Mouse (Mus musculus) kidney, postnatal 0 days (tissue): ENCODE data around the gene Cd86. TPM values are rescaled to one million over a fixed set of nuclear protein-coding genes. Genes with fewer than 3 reads are reported as not detected.

ENCODE experiments used
- ATAC-seq: fragments of 200-750 bp; cut with Nextera tagmentation; replicated peaks from 2 replicates; pipeline ENCODE4 v1.8.0; 2017; ENCODE audit warnings: low read depth, moderate number of reproducible peaks, moderate TSS enrichment, moderate library complexity; ENCODE audit not compliant: low FRiP score
- DNase-seq: peaks from one replicate; pipeline ENCODE4 v3.0.0-alpha.2; 2016; ENCODE audit warnings: low spot score
- H3K27ac ChIP-seq: fragments of 300-500 bp; sonication (generic); 2 replicates; pipeline ENCODE4 v1.5.1; 2014; ENCODE audit warnings: mild to moderate bottlenecking
- H3K27me3 ChIP-seq: fragments of 300-500 bp; sonication (generic); 2 replicates; pipeline ENCODE4 v1.6.1; 2014; ENCODE audit warnings: low read length, mixed read lengths; ENCODE audit not compliant: insufficient read depth
- H3K36me3 ChIP-seq: fragments of 300-500 bp; sonication (generic); 2 replicates; pipeline ENCODE4 v1.6.1; 2014; ENCODE audit warnings: low read length, mixed read lengths; ENCODE audit not compliant: insufficient read depth
- H3K4me1 ChIP-seq: fragments of 300-500 bp; sonication (generic); replicated peaks from 2 replicates; pipeline ENCODE4 v1.6.1; 2014; ENCODE audit warnings: antibody characterized with exemption, low read length, mixed read lengths; ENCODE audit not compliant: insufficient read depth
- H3K4me2 ChIP-seq: fragments of 300-500 bp; sonication (generic); 2 replicates; pipeline ENCODE4 v1.6.1; 2014; ENCODE audit warnings: mild to moderate bottlenecking, low read length, moderate library complexity, mixed read lengths
- H3K4me3 ChIP-seq: fragments of 300-500 bp; sonication (generic); replicated peaks from 2 replicates; pipeline ENCODE4 v1.5.1; 2014; ENCODE audit warnings: low read depth, low read length
- H3K9ac ChIP-seq: fragments of 300-500 bp; sonication (generic); 2 replicates; pipeline ENCODE4 v1.6.1; 2014; ENCODE audit warnings: low read depth, low read length
- H3K9me3 ChIP-seq: fragments of 300-500 bp; sonication (generic); replicated peaks from 2 replicates; pipeline ENCODE4 v1.6.1; 2016; ENCODE audit warnings: low read length, inconsistent platforms, mixed read lengths
- CTCF ChIP-seq: IDR thresholded peaks from 2 replicates; pipeline ENCODE4 v1.5.1; 2016; ENCODE audit warnings: antibody characterized with exemption, low read depth, mild to moderate bottlenecking, moderate library complexity
- WGBS: fragments of 180-500 bp; shearing (Covaris S2); extraction: QIAGEN DNeasy Blood & Tissue Kit; methylation state at CpG from one replicate; pipeline ENCODE4 v1.1.7; 2014; 5-methylcytosine and 5-hydroxymethylcytosine counted together
- polyA plus RNA-seq: library from polyadenylated mRNA; unstranded; fragments of >200 nt; fragmentation: Nextera tagmentation; extraction: Ambion mirVana; gene quantifications from 2 replicates; pipeline ENCODE4 v1.2.1, GENCODE M21; 2015

Cd86 gene
- polyA plus RNA-seq, 1 experiment from 2014 or later, result 1.4 TPM

GRCm38 (mm10) chr16:36649304-36649703 lies 16.6 kb downstream of the Cd86 start:
- Histone ChIP-seq H3K4me1 (no peaks in the 10 kb centered on the region), H3K27ac (no peak overlapping the region), H3K36me3 (no peaks in the 10 kb centered on the region), H3K9me3 (no peaks in the 10 kb centered on the region), H3K4me2 (no peak overlapping the region), H3K4me3 (no peak overlapping the region), H3K27me3 (no peaks in the 10 kb centered on the region), H3K9ac (no peak overlapping the region)
- 54% methylated on average over 3 of the region's 3 CpGs for WGBS
- ATAC-seq (no peak), DNase-seq (no peak)
- no peak for TF ChIP-seq CTCF

GRCm38 (mm10) chr16:36645124-36645523 lies 20.8 kb downstream of the Cd86 start:
- ATAC-seq, result no peak
- Histone ChIP-seq H3K9me3 (no peaks in the 10 kb centered on the region), H3K4me1 (no peaks in the 10 kb centered on the region), H3K27me3 (no peaks in the 10 kb centered on the region), H3K4me3 (no peak overlapping the region), H3K27ac (no peak overlapping the region), H3K36me3 (no peaks in the 10 kb centered on the region), H3K4me2 (no peak overlapping the region), H3K9ac (no peak overlapping the region)
- TF ChIP-seq CTCF, result no peak
- no peak for DNase-seq
- WGBS, result 78% methylated on average over 6 of the region's 6 CpGs

- H3K4me2 ChIP-seq, result no peak overlapping the region
- H3K4me3 ChIP-seq, result no peak overlapping the region
- 83% methylated on average over 5 of the region's 5 CpGs for WGBS
- H3K9ac ChIP-seq, result no peak overlapping the region
- no peaks in the 10 kb centered on the region for H3K4me1 ChIP-seq
- ATAC-seq (no peak), DNase-seq (no peak)
- H3K27me3 ChIP-seq, result no peaks in the 10 kb centered on the region
- no peaks in the 10 kb centered on the region for H3K9me3 ChIP-seq
- TF ChIP-seq CTCF, result no peak
- no peaks in the 10 kb centered on the region for H3K36me3 ChIP-seq
- no peak overlapping the region for H3K27ac ChIP-seq
Measured at GRCm38 (mm10) chr16:36642696-36643046, 23.2 kb downstream of the Cd86 start.

- H3K36me3 ChIP-seq, result no peaks in the 10 kb centered on the region
- no peaks in the 10 kb centered on the region for H3K9me3 ChIP-seq
- DNase-seq (peak; percentile 62), ATAC-seq (no peak)
- no peaks in the 10 kb centered on the region for H3K4me1 ChIP-seq
- no peak for TF ChIP-seq CTCF
- WGBS, result 64% methylated on average over 14 of the region's 14 CpGs
- no peaks in the 10 kb centered on the region for H3K27me3 ChIP-seq
- no peak overlapping the region for H3K9ac ChIP-seq
- no peak overlapping the region for H3K4me2 ChIP-seq
- no peak overlapping the region for H3K27ac ChIP-seq
- no peak overlapping the region for H3K4me3 ChIP-seq
Measured at GRCm38 (mm10) chr16:36641830-36642695, 23.8 kb downstream of the Cd86 start.

- WGBS, result 57% methylated on average over 5 of the region's 5 CpGs
Measured at GRCm38 (mm10) chr16:36640993-36641392, 24.9 kb downstream of the Cd86 start.

GRCm38 (mm10) chr16:36639812-36640504 lies 25.9 kb downstream of the Cd86 start:
- H3K9me3 ChIP-seq, result no peaks in the 10 kb centered on the region
- no peak for DNase-seq
- no peak overlapping the region for H3K9ac ChIP-seq
- no peaks in the 10 kb centered on the region for H3K27me3 ChIP-seq
- TF ChIP-seq CTCF, result no peak
- WGBS, result 81% methylated on average over 16 of the region's 16 CpGs
- H3K4me2 ChIP-seq, result no peak overlapping the region
- no peak for ATAC-seq
- no peaks in the 10 kb centered on the region for H3K4me1 ChIP-seq
- H3K4me3 ChIP-seq, result no peak overlapping the region
- H3K36me3 ChIP-seq, result no peaks in the 10 kb centered on the region
- H3K27ac ChIP-seq, result no peak overlapping the region

More at GRCm38 (mm10) chr16:36640993-36641392, 24.9 kb downstream of the Cd86 start:
- ATAC-seq (no peak), DNase-seq (no peak)
- no peaks in the 10 kb centered on the region for H3K9me3 ChIP-seq
- no peak overlapping the region for H3K27ac ChIP-seq
- H3K36me3 ChIP-seq, result no peaks in the 10 kb centered on the region
- H3K4me2 ChIP-seq, result no peak overlapping the region
- no peak overlapping the region for H3K9ac ChIP-seq
- H3K27me3 ChIP-seq, result no peaks in the 10 kb centered on the region
- no peaks in the 10 kb centered on the region for H3K4me1 ChIP-seq
- no peak overlapping the region for H3K4me3 ChIP-seq
- no peak for TF ChIP-seq CTCF
